Mouse (Mus musculus): Measurements from ENCODE around the gene Thnsl2. TPM values are rescaled to one million over a fixed set of nuclear protein-coding genes. Genes with fewer than 3 reads are reported as not detected.

Gene Thnsl2
- polyA plus RNA-seq, 2 experiments = 5.6 to 8.6 TPM

DNA sequence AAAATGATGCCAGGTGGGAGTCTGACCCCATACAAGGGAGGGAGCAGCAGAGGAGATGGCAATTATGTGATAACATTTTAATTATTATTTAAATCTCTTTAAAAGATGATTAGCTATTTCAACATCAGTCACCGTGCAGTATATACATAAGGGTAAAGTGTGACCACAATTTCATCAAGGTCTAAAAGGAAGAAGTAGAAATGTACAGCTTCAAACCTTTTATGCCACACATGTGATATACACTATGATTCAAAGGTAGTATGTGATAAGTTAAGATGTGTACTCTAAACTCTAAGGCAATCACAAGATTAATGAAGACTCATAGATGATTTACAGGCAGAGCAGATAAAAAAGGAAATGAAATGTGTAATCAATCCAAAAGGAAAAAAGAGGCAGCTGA is 36.4 kb upstream of the Thnsl2 start:
- H3K9ac ChIP-seq (ENCODE audit: low read depth, low read length, severe bottlenecking) = no peak overlapping the region

DNA sequence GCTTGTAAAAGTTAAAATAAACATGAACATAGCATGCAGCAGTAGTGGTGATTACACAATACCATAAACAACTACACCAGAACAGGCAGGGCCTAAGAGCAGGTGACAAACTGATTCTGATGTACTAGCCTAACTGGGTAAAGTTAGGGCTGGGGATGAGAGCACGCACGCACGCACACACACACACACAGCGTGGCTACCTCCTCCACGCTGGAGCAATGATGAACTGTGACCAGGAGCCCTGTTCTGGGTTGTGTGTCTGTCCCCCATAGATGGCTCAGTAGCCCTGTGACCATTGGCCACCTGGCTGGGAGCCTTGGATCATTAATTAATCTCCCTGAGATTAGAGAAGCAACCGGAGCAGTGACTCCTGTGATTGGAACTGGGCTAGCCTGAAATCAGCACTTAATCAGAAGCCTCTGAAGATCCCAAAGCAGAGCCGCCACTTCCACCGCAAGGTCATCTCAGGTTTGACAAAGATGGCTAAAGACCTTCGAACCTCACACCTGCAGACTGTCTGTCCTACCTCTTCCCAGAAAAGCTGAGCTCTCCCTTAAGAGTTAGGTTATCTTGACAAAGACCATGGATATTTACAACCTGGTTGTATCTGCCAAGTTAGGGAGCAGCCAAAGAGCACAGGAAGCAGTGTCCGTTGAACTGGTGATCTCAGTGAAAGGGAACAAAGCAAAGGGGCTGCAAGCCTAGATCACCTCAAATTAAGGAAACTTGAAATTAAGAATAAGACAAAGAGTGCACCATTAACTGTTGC is 28.8 kb upstream of the Thnsl2 start:
- TF ChIP-seq POLR2A (IDR thresholded peaks at IDR 0.05; ENCODE audit: borderline replicate concordance, extremely low read depth, insufficient read depth, insufficient read length) = no peak
- Histone ChIP-seq H3K36me3 (ENCODE audit: control insufficient read depth, insufficient read depth, low read length) (no peaks in the 10 kb centered on the region), H3K9ac (ENCODE audit: low read depth, low read length, severe bottlenecking) (no peak overlapping the region), H3K9me3 (ENCODE audit: control insufficient read depth, low read length) (no peaks in the 10 kb centered on the region), H3K4me3 (replicated peaks; ENCODE audit: low read length) (no peak overlapping the region), H3K27ac (replicated peaks; ENCODE audit: low read depth, low read length) (no peak overlapping the region), H3K27me3 (ENCODE audit: control insufficient read depth, insufficient read depth, low read length) (no peaks in the 10 kb centered on the region), H3K4me1 (ENCODE audit: control insufficient read depth, insufficient read depth, low read length) (no peaks in the 10 kb centered on the region), H3K4me2 (replicated peaks; ENCODE audit: low read depth, low read length, severe bottlenecking) (no peak overlapping the region)
- WGBS = 91% methylated on average over 10 of the region's 10 CpGs
- DNase-seq (ENCODE audit: low spot score) (no peak), ATAC-seq (ENCODE audit: low FRiP score, low read depth) (no peak)

More for the DNA sequence above, 36.4 kb upstream of the Thnsl2 start:
- no peak overlapping the region for H3K4me2 ChIP-seq (replicated peaks; ENCODE audit: low read depth, low read length, severe bottlenecking)
- no peaks in the 10 kb centered on the region for H3K9me3 ChIP-seq (ENCODE audit: control insufficient read depth, low read length)
- no peak for ATAC-seq (ENCODE audit: low FRiP score, low read depth)
- H3K4me3 ChIP-seq (replicated peaks; ENCODE audit: low read length) = no peak overlapping the region
- no peak for TF ChIP-seq POLR2A (IDR thresholded peaks at IDR 0.05; ENCODE audit: borderline replicate concordance, extremely low read depth, insufficient read depth, insufficient read length)
- no peaks in the 10 kb centered on the region for H3K27me3 ChIP-seq (ENCODE audit: control insufficient read depth, insufficient read depth, low read length)
- H3K36me3 ChIP-seq (ENCODE audit: control insufficient read depth, insufficient read depth, low read length) = no peaks in the 10 kb centered on the region
- no peaks in the 10 kb centered on the region for H3K4me1 ChIP-seq (ENCODE audit: control insufficient read depth, insufficient read depth, low read length)
- H3K27ac ChIP-seq (replicated peaks; ENCODE audit: low read depth, low read length) = no peak overlapping the region
- 94% methylated on average over 1 of the region's 1 CpGs for WGBS
- DNase-seq (ENCODE audit: low spot score) = no peak

- 41% methylated on average over 6 of the region's 6 CpGs for WGBS
- Histone ChIP-seq H3K4me3 (replicated peaks; ENCODE audit: low read length) (no peak overlapping the region), H3K36me3 (ENCODE audit: control insufficient read depth, insufficient read depth, low read length) (no peaks in the 10 kb centered on the region), H3K4me2 (replicated peaks; ENCODE audit: low read depth, low read length, severe bottlenecking) (no peak overlapping the region), H3K4me1 (ENCODE audit: control insufficient read depth, insufficient read depth, low read length) (no peaks in the 10 kb centered on the region), H3K9ac (ENCODE audit: low read depth, low read length, severe bottlenecking) (no peak overlapping the region), H3K27ac (replicated peaks; ENCODE audit: low read depth, low read length) (no peak overlapping the region), H3K9me3 (ENCODE audit: control insufficient read depth, low read length) (no peaks in the 10 kb centered on the region), H3K27me3 (ENCODE audit: control insufficient read depth, insufficient read depth, low read length) (no peaks in the 10 kb centered on the region)
- no peak for TF ChIP-seq POLR2A (IDR thresholded peaks at IDR 0.05; ENCODE audit: borderline replicate concordance, extremely low read depth, insufficient read depth, insufficient read length)
- ATAC-seq (ENCODE audit: low FRiP score, low read depth) = 0 out of 2 replicates have a peak, but pooled peaks have one; percentile 41
- DNase-seq (ENCODE audit: low spot score) = peak; percentile 58
These were observed 22.4 kb upstream of the Thnsl2 start for GRCm38 (mm10) chr6:71166551-71167169.

- Histone ChIP-seq H3K4me2 (replicated peaks; ENCODE audit: low read depth, low read length, severe bottlenecking) (no peak overlapping the region), H3K4me3 (replicated peaks; ENCODE audit: low read length) (no peak overlapping the region), H3K27me3 (ENCODE audit: control insufficient read depth, insufficient read depth, low read length) (no peaks in the 10 kb centered on the region), H3K4me1 (ENCODE audit: control insufficient read depth, insufficient read depth, low read length) (no peaks in the 10 kb centered on the region), H3K9me3 (ENCODE audit: control insufficient read depth, low read length) (no peaks in the 10 kb centered on the region), H3K9ac (ENCODE audit: low read depth, low read length, severe bottlenecking) (no peak overlapping the region), H3K36me3 (ENCODE audit: control insufficient read depth, insufficient read depth, low read length) (no peaks in the 10 kb centered on the region), H3K27ac (replicated peaks; ENCODE audit: low read depth, low read length) (no peak overlapping the region)
- DNase-seq (ENCODE audit: low spot score) (no peak), ATAC-seq (ENCODE audit: low FRiP score, low read depth) (no peak; the same call in 1 of the 2 replicates)
- no peak for TF ChIP-seq POLR2A (IDR thresholded peaks at IDR 0.05; ENCODE audit: borderline replicate concordance, extremely low read depth, insufficient read depth, insufficient read length)
- 40% methylated on average over 6 of the region's 6 CpGs for WGBS
These were observed 20.2 kb upstream of the Thnsl2 start for GRCm38 (mm10) chr6:71164394-71164793.

DNA sequence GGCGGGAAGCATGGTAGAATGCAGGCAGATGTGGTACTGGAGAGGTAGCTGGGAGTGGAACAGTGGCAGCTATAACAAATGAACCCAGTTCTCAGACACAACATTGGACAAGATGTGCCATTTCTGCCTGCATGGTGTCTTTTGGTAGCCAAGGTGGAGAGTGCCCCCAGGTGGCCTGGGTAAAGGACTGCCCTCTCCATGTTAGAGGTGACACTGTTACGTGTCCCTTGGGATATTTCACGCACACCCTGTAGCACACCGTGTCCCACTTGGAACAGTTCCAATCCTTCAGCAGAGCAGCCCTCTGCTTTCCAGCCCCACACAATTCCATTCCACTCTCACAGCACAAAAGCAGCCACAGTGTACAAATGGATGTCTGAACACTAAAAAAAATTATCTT is 18.0 kb upstream of the Thnsl2 start:
- Histone ChIP-seq H3K9ac (ENCODE audit: low read depth, low read length, severe bottlenecking) (no peak overlapping the region), H3K27ac (replicated peaks; ENCODE audit: low read depth, low read length) (no peak overlapping the region), H3K4me1 (ENCODE audit: control insufficient read depth, insufficient read depth, low read length) (no peaks in the 10 kb centered on the region), H3K4me3 (replicated peaks; ENCODE audit: low read length) (no peak overlapping the region), H3K36me3 (ENCODE audit: control insufficient read depth, insufficient read depth, low read length) (no peaks in the 10 kb centered on the region), H3K4me2 (replicated peaks; ENCODE audit: low read depth, low read length, severe bottlenecking) (no peak overlapping the region), H3K27me3 (ENCODE audit: control insufficient read depth, insufficient read depth, low read length) (no peaks in the 10 kb centered on the region), H3K9me3 (ENCODE audit: control insufficient read depth, low read length) (no peaks in the 10 kb centered on the region)
- DNase-seq (ENCODE audit: low spot score) (no peak), ATAC-seq (ENCODE audit: low FRiP score, low read depth) (no peak)
- 57% methylated on average over 4 of the region's 4 CpGs for WGBS
- no peak for TF ChIP-seq POLR2A (IDR thresholded peaks at IDR 0.05; ENCODE audit: borderline replicate concordance, extremely low read depth, insufficient read depth, insufficient read length)
